Mouse (Mus musculus) kidney, postnatal 0 days (tissue): ENCODE measurements at regions not wholly inside any gene's neighbourhood (a gene's known extent, or its start where the extent isn't known, plus 50 kb on each side); places are given as distances from the start of the nearest gene placed in this dataset.
A peak's percentile ranks its signal among the peaks of the same experiment; 100 is the strongest.

Experiments
- ATAC-seq: fragments of 200-750 bp; cut with Nextera tagmentation; replicated peaks from 2 replicates; pipeline ENCODE4 v1.8.0; 2017; ENCODE audit warnings: low read depth, moderate number of reproducible peaks, moderate TSS enrichment, moderate library complexity; ENCODE audit not compliant: low FRiP score
- DNase-seq: peaks from one replicate; pipeline ENCODE4 v3.0.0-alpha.2; 2016; ENCODE audit warnings: low spot score
- H3K27ac ChIP-seq: fragments of 300-500 bp; sonication (generic); 2 replicates; pipeline ENCODE4 v1.5.1; 2014; ENCODE audit warnings: mild to moderate bottlenecking
- H3K27me3 ChIP-seq: fragments of 300-500 bp; sonication (generic); 2 replicates; pipeline ENCODE4 v1.6.1; 2014; ENCODE audit warnings: low read length, mixed read lengths; ENCODE audit not compliant: insufficient read depth
- H3K36me3 ChIP-seq: fragments of 300-500 bp; sonication (generic); 2 replicates; pipeline ENCODE4 v1.6.1; 2014; ENCODE audit warnings: low read length, mixed read lengths; ENCODE audit not compliant: insufficient read depth
- H3K4me1 ChIP-seq: fragments of 300-500 bp; sonication (generic); replicated peaks from 2 replicates; pipeline ENCODE4 v1.6.1; 2014; ENCODE audit warnings: antibody characterized with exemption, low read length, mixed read lengths; ENCODE audit not compliant: insufficient read depth
- H3K4me2 ChIP-seq: fragments of 300-500 bp; sonication (generic); 2 replicates; pipeline ENCODE4 v1.6.1; 2014; ENCODE audit warnings: mild to moderate bottlenecking, low read length, moderate library complexity, mixed read lengths
- H3K4me3 ChIP-seq: fragments of 300-500 bp; sonication (generic); replicated peaks from 2 replicates; pipeline ENCODE4 v1.5.1; 2014; ENCODE audit warnings: low read depth, low read length
- H3K9ac ChIP-seq: fragments of 300-500 bp; sonication (generic); 2 replicates; pipeline ENCODE4 v1.6.1; 2014; ENCODE audit warnings: low read depth, low read length
- H3K9me3 ChIP-seq: fragments of 300-500 bp; sonication (generic); replicated peaks from 2 replicates; pipeline ENCODE4 v1.6.1; 2016; ENCODE audit warnings: low read length, inconsistent platforms, mixed read lengths
- CTCF ChIP-seq: IDR thresholded peaks from 2 replicates; pipeline ENCODE4 v1.5.1; 2016; ENCODE audit warnings: antibody characterized with exemption, low read depth, mild to moderate bottlenecking, moderate library complexity
- WGBS: fragments of 180-500 bp; shearing (Covaris S2); extraction: QIAGEN DNeasy Blood & Tissue Kit; methylation state at CpG from one replicate; pipeline ENCODE4 v1.1.7; 2014; 5-methylcytosine and 5-hydroxymethylcytosine counted together

DNA sequence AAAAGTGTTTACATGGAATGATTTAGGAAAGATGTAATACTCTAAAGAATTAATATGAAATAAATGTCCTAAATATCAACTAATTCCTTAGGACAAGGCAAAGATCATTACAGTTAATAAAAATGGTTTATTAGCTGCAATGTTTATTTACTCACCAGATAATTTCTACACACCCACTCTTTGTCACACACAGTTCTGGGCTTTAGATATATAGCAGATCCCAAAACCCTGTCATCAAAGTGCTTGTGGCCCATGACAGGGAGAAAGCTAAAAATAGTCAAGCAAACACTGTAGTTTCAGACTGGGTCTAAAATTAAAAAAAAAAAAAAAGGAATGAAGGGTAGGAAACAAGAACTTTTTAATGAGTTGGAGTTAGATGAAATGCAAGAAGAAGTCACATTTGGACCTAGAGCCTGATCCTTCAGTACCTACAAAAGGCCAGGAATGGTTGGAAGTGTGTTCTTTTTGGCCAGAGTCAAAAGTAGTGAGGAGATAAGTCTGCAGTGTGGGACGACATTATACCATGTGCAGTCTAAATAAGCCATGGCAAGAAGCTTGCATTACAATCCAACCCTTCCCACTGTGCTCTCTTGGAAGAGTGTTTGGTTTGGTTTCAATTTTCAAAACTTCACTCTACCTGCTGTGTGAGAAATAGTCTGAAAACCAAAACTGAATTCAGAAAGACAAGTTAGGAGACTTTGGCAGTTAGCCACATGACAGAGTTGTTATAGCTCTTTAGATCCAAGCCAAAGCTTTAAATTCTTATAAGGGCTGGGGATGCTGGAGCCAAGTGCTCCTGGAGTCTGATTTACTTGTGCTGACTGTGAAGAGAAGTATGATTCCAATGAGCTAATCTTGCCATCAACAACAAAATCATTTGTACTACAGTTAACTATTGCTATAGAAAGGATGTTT, 266.5 kb upstream of the Irak1bp1 start:
- H3K27ac ChIP-seq = no peak overlapping the region
- H3K4me2 ChIP-seq = no peak overlapping the region
- WGBS = 45% methylated on average over 1 of the region's 1 CpGs
- no peaks in the 10 kb centered on the region for H3K9me3 ChIP-seq
- ATAC-seq (no peak), DNase-seq (peak; percentile 52)
- no peaks in the 10 kb centered on the region for H3K36me3 ChIP-seq
- H3K9ac ChIP-seq = no peak overlapping the region
- H3K4me1 ChIP-seq = no peaks in the 10 kb centered on the region
- H3K27me3 ChIP-seq = no peaks in the 10 kb centered on the region
- no peak for TF ChIP-seq CTCF
- no peak overlapping the region for H3K4me3 ChIP-seq

DNA sequence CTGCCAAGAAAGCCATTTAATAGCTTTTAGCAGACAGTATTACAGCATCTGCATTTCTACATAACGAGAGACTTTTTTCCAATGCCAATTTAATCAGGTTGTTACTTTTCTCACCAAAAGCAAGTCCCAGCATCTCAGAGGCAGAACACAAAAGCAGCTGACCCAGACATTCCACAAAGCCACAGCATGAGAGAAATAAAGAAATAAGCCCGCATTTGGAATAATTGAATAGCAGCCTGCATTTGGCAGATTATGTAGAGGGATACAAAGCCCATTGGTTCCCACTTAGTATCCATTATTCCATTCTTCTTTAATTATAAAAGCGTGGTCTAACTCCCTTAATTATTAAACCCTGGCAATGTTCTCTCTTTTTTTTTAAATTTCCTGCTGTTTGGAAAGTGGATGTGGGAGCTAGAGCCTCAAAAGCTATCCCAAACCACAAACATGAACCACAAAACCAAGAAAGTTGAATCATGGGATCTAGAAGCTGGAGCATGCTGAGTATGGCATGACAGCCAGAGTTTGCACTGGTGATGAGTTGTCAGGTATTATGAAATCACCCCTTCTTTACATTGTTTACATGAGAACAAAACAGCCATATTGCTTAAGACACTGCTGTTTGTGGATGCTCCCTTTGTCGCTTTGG, 247.8 kb upstream of the Irak1bp1 start:
- Histone ChIP-seq H3K27ac (no peak overlapping the region), H3K4me1 (no peaks in the 10 kb centered on the region), H3K9ac (no peak overlapping the region), H3K9me3 (no peaks in the 10 kb centered on the region), H3K27me3 (no peaks in the 10 kb centered on the region), H3K36me3 (no peaks in the 10 kb centered on the region), H3K4me3 (no peak overlapping the region), H3K4me2 (no peak overlapping the region)
- WGBS = 74% methylated on average over 4 of the region's 4 CpGs
- no peak for TF ChIP-seq CTCF
- ATAC-seq (no peak), DNase-seq (no peak)

DNA sequence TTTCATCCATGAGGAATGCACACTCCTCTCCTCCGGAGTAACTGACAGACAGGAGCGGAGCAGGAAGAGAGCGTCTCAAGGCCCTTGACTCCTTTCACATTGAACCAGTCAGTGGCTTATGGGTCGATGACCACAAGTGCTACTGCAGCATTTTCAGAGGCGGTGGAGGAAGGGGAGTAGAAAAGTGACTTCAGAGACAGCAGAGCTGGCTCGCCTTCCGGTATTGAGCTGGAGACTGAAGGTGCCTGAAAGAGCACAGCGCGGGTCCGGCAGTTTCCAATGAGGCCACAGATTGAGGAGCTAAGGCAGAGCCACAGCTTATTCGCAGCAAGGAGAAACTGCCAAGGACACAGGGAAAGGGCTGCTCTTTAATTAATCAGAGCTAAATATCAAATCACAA, 220.2 kb upstream of the Irak1bp1 start:
- H3K27me3 ChIP-seq = no peaks in the 10 kb centered on the region
- WGBS = 45% methylated on average over 11 of the region's 11 CpGs
- H3K4me1 ChIP-seq = no peaks in the 10 kb centered on the region
- TF ChIP-seq CTCF = no peak
- DNase-seq (no peak), ATAC-seq (no peak)
- no peak overlapping the region for H3K9ac ChIP-seq
- no peak overlapping the region for H3K4me2 ChIP-seq
- H3K4me3 ChIP-seq = no peak overlapping the region
- H3K9me3 ChIP-seq = no peaks in the 10 kb centered on the region
- H3K27ac ChIP-seq = no peak overlapping the region
- H3K36me3 ChIP-seq = no peaks in the 10 kb centered on the region

DNA sequence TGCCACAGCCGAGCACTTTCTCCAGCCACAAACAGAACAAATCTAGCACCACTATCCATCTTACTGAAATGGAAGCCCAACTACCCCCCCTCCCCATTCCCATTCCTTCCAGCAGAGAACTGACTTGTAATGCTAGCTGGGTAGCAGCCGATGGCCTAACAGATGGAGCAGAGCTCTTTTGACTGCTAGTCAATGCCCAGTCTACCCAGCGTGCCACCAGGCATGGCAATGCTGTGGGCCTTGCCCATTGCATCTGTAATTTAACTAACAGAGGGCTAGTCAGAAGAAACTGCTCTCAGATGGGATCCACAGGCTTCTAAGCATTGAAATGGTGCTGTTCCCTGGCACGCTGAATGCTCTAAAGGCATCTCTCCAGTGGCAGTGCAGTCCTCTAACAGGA, 219.4 kb upstream of the Irak1bp1 start:
- Histone ChIP-seq H3K4me1 (no peaks in the 10 kb centered on the region), H3K36me3 (no peaks in the 10 kb centered on the region), H3K27me3 (no peaks in the 10 kb centered on the region), H3K9ac (no peak overlapping the region), H3K4me2 (no peak overlapping the region), H3K27ac (no peak overlapping the region), H3K9me3 (no peaks in the 10 kb centered on the region), H3K4me3 (no peak overlapping the region)
- DNase-seq (no peak), ATAC-seq (no peak)
- WGBS = 83% methylated on average over 4 of the region's 4 CpGs
- no peak for TF ChIP-seq CTCF

DNA sequence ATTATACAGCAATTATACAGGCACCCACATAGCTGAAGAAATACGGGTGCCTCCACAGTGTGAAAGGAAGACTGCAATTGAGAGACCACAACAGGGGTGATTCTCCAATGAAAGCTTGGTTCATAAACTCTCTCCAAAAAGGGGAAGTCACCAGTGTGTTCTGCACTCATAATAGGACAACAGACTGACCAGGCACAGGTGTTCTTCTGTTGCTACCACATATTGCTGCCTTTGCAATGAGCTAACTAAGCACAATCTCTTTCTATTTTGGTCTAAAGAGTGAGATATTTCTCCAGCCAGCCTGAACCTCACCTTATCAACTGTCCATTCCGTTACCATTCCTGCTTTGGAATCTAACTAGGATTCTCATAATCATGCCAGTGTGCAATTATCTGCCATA, 216.8 kb upstream of the Irak1bp1 start:
- no peaks in the 10 kb centered on the region for H3K9me3 ChIP-seq
- WGBS = 85% methylated on average over 2 of the region's 2 CpGs
- no peak overlapping the region for H3K9ac ChIP-seq
- no peaks in the 10 kb centered on the region for H3K27me3 ChIP-seq
- no peak overlapping the region for H3K4me2 ChIP-seq
- H3K27ac ChIP-seq = no peak overlapping the region
- ATAC-seq (no peak), DNase-seq (no peak)
- no peaks in the 10 kb centered on the region for H3K4me1 ChIP-seq
- H3K36me3 ChIP-seq = no peaks in the 10 kb centered on the region
- TF ChIP-seq CTCF = no peak
- H3K4me3 ChIP-seq = no peak overlapping the region

DNA sequence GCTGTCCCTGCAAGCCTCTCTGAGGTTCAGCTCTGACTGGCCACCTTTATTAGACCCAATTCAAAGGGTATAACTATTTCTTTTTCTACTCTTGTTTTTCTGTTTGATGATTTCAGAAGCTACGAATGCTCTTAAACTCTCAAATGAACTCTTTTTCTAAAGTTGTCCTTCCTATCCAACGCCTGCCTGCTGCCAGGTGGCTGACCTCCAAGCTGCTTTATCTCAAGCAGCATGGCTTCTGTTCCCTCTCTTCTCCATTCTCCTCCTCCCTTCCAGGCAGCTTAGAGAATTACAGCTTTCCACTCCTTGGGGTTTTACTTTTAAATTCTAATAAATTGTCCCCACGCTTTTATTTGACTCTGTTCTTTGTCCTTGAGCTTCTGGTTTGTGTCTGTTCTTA, 196.9 kb upstream of the Irak1bp1 start:
- WGBS = 54% methylated on average over 3 of the region's 3 CpGs
- Histone ChIP-seq H3K27me3 (no peaks in the 10 kb centered on the region), H3K4me3 (no peak overlapping the region), H3K9ac (no peak overlapping the region), H3K4me1 (no peaks in the 10 kb centered on the region), H3K9me3 (no peaks in the 10 kb centered on the region), H3K4me2 (no peak overlapping the region), H3K27ac (no peak overlapping the region), H3K36me3 (no peaks in the 10 kb centered on the region)
- TF ChIP-seq CTCF = no peak
- DNase-seq (no peak), ATAC-seq (no peak)
